Mouse (Mus musculus) neural tube, embryonic 15.5 days (tissue): ENCODE data around the gene Stub1. TPM values are rescaled to one million over a fixed set of nuclear protein-coding genes. Genes with fewer than 3 reads are reported as not detected.

Source experiments
- ATAC-seq: fragments of 200-750 bp; cut with Nextera tagmentation; 2 replicates; pipeline ENCODE4 v1.8.0; 2017; ENCODE audit warnings: mild to moderate bottlenecking, moderate TSS enrichment, moderate library complexity; ENCODE audit not compliant: low FRiP score
- H3K27ac ChIP-seq: fragments of 300-500 bp; sonication (generic); replicated peaks from 2 replicates; pipeline ENCODE4 v1.5.1; 2015; ENCODE audit warnings: mild to moderate bottlenecking, inconsistent platforms
- H3K27me3 ChIP-seq: fragments of 300-500 bp; sonication (generic); replicated peaks from 2 replicates; pipeline ENCODE4 v1.6.1; 2015; ENCODE audit warnings: inconsistent platforms
- H3K36me3 ChIP-seq: fragments of 300-500 bp; sonication (generic); 2 replicates; pipeline ENCODE4 v1.6.1; 2015; ENCODE audit warnings: inconsistent platforms
- H3K4me1 ChIP-seq: fragments of 300-500 bp; sonication (generic); 2 replicates; pipeline ENCODE4 v1.6.1; 2015; ENCODE audit warnings: inconsistent platforms
- H3K4me2 ChIP-seq: fragments of 300-500 bp; sonication (generic); 2 replicates; pipeline ENCODE4 v1.6.1; 2015; ENCODE audit warnings: inconsistent platforms, mild to moderate bottlenecking, moderate library complexity
- H3K4me3 ChIP-seq: fragments of 300-500 bp; sonication (generic); replicated peaks from 2 replicates; pipeline ENCODE4 v1.5.1; 2015; ENCODE audit warnings: mild to moderate bottlenecking, inconsistent platforms
- H3K9ac ChIP-seq: fragments of 300-500 bp; sonication (generic); replicated peaks from 2 replicates; pipeline ENCODE4 v1.6.1; 2015; ENCODE audit warnings: mild to moderate bottlenecking, inconsistent platforms
- H3K9me3 ChIP-seq: fragments of 300-500 bp; sonication (generic); replicated peaks from 2 replicates; pipeline ENCODE4 v1.6.1; 2016; ENCODE audit warnings: inconsistent platforms
- WGBS: fragments of 180-500 bp; shearing (Covaris S2); methylation state at CpG from one replicate; pipeline ENCODE4 v1.1.7; 2015; ENCODE audit warnings: mixed read lengths; 5-methylcytosine and 5-hydroxymethylcytosine counted together
- polyA plus RNA-seq: library from polyadenylated mRNA; unstranded; fragments of >200 nt; fragmentation: Nextera tagmentation; extraction: Ambion mirVana; gene quantifications from 2 replicates; pipeline ENCODE4 v1.2.1, GENCODE M21; 2015

Gene Stub1
- polyA plus RNA-seq, 1 experiment from 2014 or later: 380 TPM

GRCm38 (mm10) chr17:25794197-25794596 lies 39.0 kb downstream of the Stub1 start:
- Histone ChIP-seq H3K36me3 (peaks cover 7% of the 10 kb centered on the region; the same call in 1 of the 2 replicates), H3K4me3 (peak overlapping the region; percentile 57), H3K9me3 (no peaks in the 10 kb centered on the region), H3K27me3 (no peaks in the 10 kb centered on the region), H3K4me2 (peak overlapping the region; percentile 96), H3K9ac (no peak overlapping the region), H3K27ac (peak overlapping the region; percentile 93), H3K4me1 (peaks cover 67% of the 10 kb centered on the region)
- no peak for ATAC-seq
- 17% methylated on average over 13 of the region's 13 CpGs for WGBS

- Histone ChIP-seq H3K4me1 (peaks cover 69% of the 10 kb centered on the region), H3K27ac (peak within 1 kb of the TSS; percentile 93), H3K9ac (peak within 1 kb of the TSS; percentile 77), H3K4me2 (peak within 1 kb of the TSS; percentile 96), H3K9me3 (no peaks in the 10 kb centered on the region), H3K4me3 (peak within 1 kb of the TSS; percentile 71), H3K36me3 (peaks cover 16% of the 10 kb centered on the region), H3K27me3 (no peaks in the 10 kb centered on the region)
- ATAC-seq: peak; percentile 58
- WGBS: under 1% methylated on average over 14 of the region's 14 CpGs
Observed at GRCm38 (mm10) chr17:25792615-25793014, 40.6 kb downstream of the Stub1 start, which contains the start of gene Fam173a. TSS of gene Fam173a (minus strand) at chr17:25792901.

DNA sequence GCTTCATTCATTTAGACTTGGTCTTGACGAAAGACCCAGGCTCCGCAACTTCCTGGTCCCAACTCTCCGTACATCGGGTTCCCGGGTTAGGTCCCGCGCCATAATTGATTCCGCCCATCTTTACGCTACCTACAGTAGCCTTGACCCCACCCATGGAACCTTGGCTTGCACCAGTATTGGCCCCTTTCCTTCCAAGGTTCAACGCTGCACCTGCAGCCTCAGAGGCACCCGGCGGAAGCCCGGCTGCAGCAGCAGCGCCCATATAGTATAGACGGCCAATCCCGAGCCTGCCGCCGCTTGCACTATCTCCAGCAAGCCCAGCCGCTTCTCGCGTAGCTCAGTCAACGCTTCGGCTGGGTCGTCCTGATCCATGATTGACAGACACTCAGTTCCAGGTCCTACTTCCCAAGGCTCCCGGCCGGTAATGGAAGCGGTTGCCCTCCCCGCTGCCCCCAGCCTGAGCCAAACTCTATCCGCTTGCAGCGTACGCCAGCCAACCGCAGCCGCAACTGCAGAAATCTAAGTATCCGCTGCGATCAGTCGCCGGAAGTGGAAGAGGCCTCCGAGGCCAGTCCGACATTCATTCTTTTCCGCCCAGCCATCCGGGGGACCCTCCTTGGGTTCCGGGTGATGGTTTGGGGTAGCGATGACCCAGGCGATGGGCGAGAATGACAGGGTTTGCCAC lies 41.2 kb downstream of the Stub1 start:
- WGBS: under 1% methylated on average over 45 of the region's 45 CpGs
- peak overlapping the region; percentile 71 for H3K4me3 ChIP-seq
- peak; percentile 72 for ATAC-seq
- H3K4me1 ChIP-seq: peaks cover 63% of the 10 kb centered on the region
- peaks cover 19% of the 10 kb centered on the region for H3K36me3 ChIP-seq
- H3K9me3 ChIP-seq: no peaks in the 10 kb centered on the region
- peak overlapping the region; percentile 93 for H3K27ac ChIP-seq
- H3K27me3 ChIP-seq: no peaks in the 10 kb centered on the region
- H3K9ac ChIP-seq: peak overlapping the region; percentile 77
- H3K4me2 ChIP-seq: peak overlapping the region; percentile 96

GRCm38 (mm10) chr17:25791320-25791842 lies 41.8 kb downstream of the Stub1 start:
- Histone ChIP-seq H3K4me1 (peaks cover 57% of the 10 kb centered on the region), H3K27ac (peak overlapping the region; percentile 93), H3K36me3 (peaks cover 19% of the 10 kb centered on the region), H3K9me3 (no peaks in the 10 kb centered on the region), H3K4me3 (peak overlapping the region; percentile 71), H3K4me2 (peak overlapping the region; percentile 96), H3K9ac (peak overlapping the region; percentile 77), H3K27me3 (no peaks in the 10 kb centered on the region)
- 30% methylated on average over 19 of the region's 19 CpGs for WGBS
- peak; percentile 4 for ATAC-seq

- no peak overlapping the region for H3K4me2 ChIP-seq
- H3K36me3 ChIP-seq: peaks cover 42% of the 10 kb centered on the region
- H3K27ac ChIP-seq: no peak overlapping the region
- no peaks in the 10 kb centered on the region for H3K9me3 ChIP-seq
- 93% methylated on average over 9 of the region's 9 CpGs for WGBS
- no peak for ATAC-seq
- no peak overlapping the region for H3K4me3 ChIP-seq
- H3K27me3 ChIP-seq: no peaks in the 10 kb centered on the region
- H3K9ac ChIP-seq: no peak overlapping the region
- H3K4me1 ChIP-seq: peaks cover 50% of the 10 kb centered on the region
Observed at GRCm38 (mm10) chr17:25786781-25787504, 46.3 kb downstream of the Stub1 start.

GRCm38 (mm10) chr17:25786280-25786679 lies 46.9 kb downstream of the Stub1 start, which contains the start of gene Ccdc78:
TSS of gene Ccdc78 (plus strand) at chr17:25786580.
- no peaks in the 10 kb centered on the region for H3K9me3 ChIP-seq
- 81% methylated on average over 3 of the region's 3 CpGs for WGBS
- H3K27ac ChIP-seq: peak within 1 kb of the TSS; percentile 94
- H3K9ac ChIP-seq: peak within 1 kb of the TSS; percentile 82
- no peak for ATAC-seq
- peak within 1 kb of the TSS; percentile 94 for H3K4me2 ChIP-seq
- H3K4me3 ChIP-seq: peak within 1 kb of the TSS; percentile 85
- H3K36me3 ChIP-seq: peaks cover 48% of the 10 kb centered on the region
- no peaks in the 10 kb centered on the region for H3K27me3 ChIP-seq
- H3K4me1 ChIP-seq: peaks cover 46% of the 10 kb centered on the region

GRCm38 (mm10) chr17:25785281-25785745 lies 47.9 kb downstream of the Stub1 start, which contains the start of gene Haghl:
TSS of gene Haghl (minus strand) at chr17:25785673.
- Histone ChIP-seq H3K27ac (peak within 1 kb of the TSS; percentile 94), H3K4me1 (peaks cover 36% of the 10 kb centered on the region), H3K9me3 (no peaks in the 10 kb centered on the region), H3K36me3 (peaks cover 56% of the 10 kb centered on the region), H3K4me3 (peak within 1 kb of the TSS; percentile 85), H3K27me3 (no peaks in the 10 kb centered on the region), H3K4me2 (peak within 1 kb of the TSS; percentile 94), H3K9ac (peak within 1 kb of the TSS; percentile 82)
- ATAC-seq: peak; percentile 73
- WGBS: 0% methylated on average over 23 of the region's 23 CpGs

DNA sequence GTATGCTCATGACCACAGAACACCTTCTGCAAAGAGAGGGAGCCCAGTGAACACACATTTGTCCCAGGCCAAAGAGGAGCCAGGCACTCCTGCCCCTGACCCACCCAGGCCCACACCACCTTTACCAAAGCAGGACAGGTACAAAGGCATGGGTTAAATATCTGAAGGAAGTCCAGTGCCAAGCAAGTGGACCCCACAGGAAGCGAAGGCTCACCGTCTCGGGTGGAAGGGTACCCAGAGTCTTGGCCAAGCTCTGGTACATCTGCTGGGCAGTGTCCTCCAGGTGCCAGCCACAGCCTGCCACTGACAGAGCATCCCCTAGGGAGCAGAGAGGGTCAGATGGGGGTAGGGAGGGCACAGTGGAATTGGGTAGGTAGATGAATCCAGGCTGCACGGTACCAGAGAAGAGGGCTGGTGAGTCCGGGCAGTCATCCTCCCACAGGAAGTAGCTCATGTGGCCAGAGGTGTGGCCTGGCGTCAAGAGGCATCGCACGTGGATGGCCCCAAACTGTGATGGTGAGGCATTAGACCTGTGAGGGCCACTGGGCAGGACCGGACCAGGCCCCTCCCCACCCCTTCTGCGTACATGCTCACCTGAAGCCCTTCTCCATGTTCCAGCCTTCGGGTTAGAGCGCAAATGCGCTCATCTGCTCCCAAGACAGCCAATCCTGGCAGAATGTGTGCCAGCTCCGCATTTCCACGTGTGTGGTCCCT lies 49.2 kb downstream of the Stub1 start:
- peak overlapping the region; percentile 3; the same call in 1 of the 2 replicates for H3K27ac ChIP-seq
- H3K36me3 ChIP-seq: peaks cover 54% of the 10 kb centered on the region
- WGBS: 84% methylated on average over 15 of the region's 15 CpGs
- H3K9ac ChIP-seq: peak overlapping the region; percentile 82
- H3K4me2 ChIP-seq: peak overlapping the region; percentile 94
- H3K9me3 ChIP-seq: no peaks in the 10 kb centered on the region
- peaks cover 35% of the 10 kb centered on the region for H3K4me1 ChIP-seq
- no peak for ATAC-seq
- no peaks in the 10 kb centered on the region for H3K27me3 ChIP-seq
- H3K4me3 ChIP-seq: peak overlapping the region; percentile 85

- Histone ChIP-seq H3K4me3 (no peak overlapping the region), H3K4me2 (peak overlapping the region; percentile 94), H3K9me3 (no peaks in the 10 kb centered on the region), H3K27ac (peak overlapping the region; percentile 3; the same call in 1 of the 2 replicates), H3K4me1 (peaks cover 32% of the 10 kb centered on the region), H3K9ac (0 out of 2 replicates have a peak overlapping the region, but pooled peaks have one; percentile 2), H3K27me3 (no peaks in the 10 kb centered on the region), H3K36me3 (peaks cover 51% of the 10 kb centered on the region)
- WGBS: 68% methylated on average over 7 of the region's 7 CpGs
- no peak for ATAC-seq
Observed at GRCm38 (mm10) chr17:25783086-25783485, 50.1 kb downstream of the Stub1 start.

- Histone ChIP-seq H3K4me2 (no peak overlapping the region), H3K4me3 (no peak overlapping the region), H3K27me3 (no peaks in the 10 kb centered on the region), H3K9me3 (no peaks in the 10 kb centered on the region), H3K9ac (no peak overlapping the region), H3K36me3 (peaks cover 46% of the 10 kb centered on the region), H3K4me1 (peaks cover 32% of the 10 kb centered on the region), H3K27ac (no peak overlapping the region)
- 80% methylated on average over 6 of the region's 6 CpGs for WGBS
- no peak for ATAC-seq
Observed at GRCm38 (mm10) chr17:25781339-25781738, 51.9 kb downstream of the Stub1 start.
